18 mouse cellular contexts compared by ENCODE assay signal in genomic region chr11:28730140-28730539, GRCm38 (mm10).
DNase-seq lines count a peak whose midpoint lies in the region; TF ChIP-seq lines count a peak whose summit lies in the region.
"Had no signal": no experiment of that assay in that cellular context is flagged by ENCODE, and none has a peak within 500 bp of the region (broad histone marks: within the 10 kb centered on the region; RNA-seq: fewer than 3 reads in every experiment).

No protein-coding gene starts in this region.

- H3K4me1 ChIP-seq in cerebellum, adult 2 months (ENCODE audit: control insufficient read depth, insufficient read depth, low read length): no peaks in the 10 kb centered on the region

- no peak overlapping the region for H3K4me3 ChIP-seq in cerebellum, adult 2 months (replicated peaks; ENCODE audit: insufficient read depth, low read depth, low read length)
- H3K4me3 ChIP-seq: embryonic facial prominence, embryonic 10.5 days; gastrocnemius, adult 2 months; heart, embryonic 12.5 days; hindbrain, embryonic 15.5 days had no signal

- no peak for TF ChIP-seq CTCF in cerebellum, adult 2 months (IDR thresholded peaks at IDR 0.05; ENCODE audit: borderline replicate concordance, insufficient read depth, low read depth, low read length)

- DNase-seq in cerebellum, postnatal 10 days: peak; percentile 79 to 88
- no peak for DNase-seq in cerebellum, adult 2 months
- peak; percentile 16 for DNase-seq in embryo, embryonic 10.5 days (ENCODE audit: low spot score)
- no peak for DNase-seq in embryo, embryonic 9.5 days (ENCODE audit: extremely low spot score)
- DNase-seq in left cerebral cortex, postnatal 4 days: peak; percentile 70
- no peak for DNase-seq in left cerebral cortex, postnatal 36 days (ENCODE audit: low spot score in 2 of 2)
- peak; percentile 57 for DNase-seq in retina, postnatal 1 day
- DNase-seq in heart, postnatal 10 days: no peak
- DNase-seq: adrenal gland, postnatal 10 days; B cell, adult 2 months; cerebellum, adult 11-12 months; gastrocnemius, adult 2 months; gastrocnemius, postnatal 25 days; heart, postnatal 36 days; kidney, adult 11 months had no signal

- H3K27ac ChIP-seq in cerebellum, adult 2 months (ENCODE audit: insufficient read depth, low read length): no peak overlapping the region
- H3K27ac ChIP-seq: embryonic facial prominence, embryonic 10.5 days; gastrocnemius, adult 2 months; hindbrain, embryonic 15.5 days had no signal

- intact Hi-C loops in left cerebral cortex, postnatal 4 days (cut with DNase I): no loop called here
- intact Hi-C loops in left cerebral cortex, postnatal 36 days (cut with DNase I): loop anchor here (10.0 kb wide), 1 partner anchor 315 kb away; no protein-coding TSS in a partner anchor
- intact Hi-C loops in heart, postnatal 10 days (cut with DNase I): no loop called here

- WGBS in cerebellum, adult 2 months: 8% methylated on average over 2 of the region's 2 CpGs

- TF ChIP-seq POLR2A in cerebellum, adult 2 months (IDR thresholded peaks at IDR 0.05; ENCODE audit: borderline replicate concordance, insufficient read depth, low read length): no peak

- H3K27me3 ChIP-seq in cerebellum, adult 2 months (ENCODE audit: control insufficient read depth, insufficient read depth, low read length): no peaks in the 10 kb centered on the region; the same call in 1 of the 2 replicates
- H3K27me3 ChIP-seq: heart, embryonic 12.5 days had no signal

Comparison
In these comparisons a context has a peak if more than half of its experiments do, and no peak if none do; other contexts are left out.
1. DNase-seq: peak in cerebellum, postnatal 10 days (2 of 2), embryo, embryonic 10.5 days (single experiment), left cerebral cortex, postnatal 4 days (single experiment) and retina, postnatal 1 day (single experiment); none in cerebellum, adult 2 months (0 of 2), embryo, embryonic 9.5 days (single experiment), left cerebral cortex, postnatal 36 days (0 of 2) and heart, postnatal 10 days (0 of 2).